Mouse (Mus musculus) kidney, postnatal 0 days (tissue): Measurements from ENCODE around the gene Pcnx. TPM values are rescaled to one million over a fixed set of nuclear protein-coding genes. Genes with fewer than 3 reads are reported as not detected.

Experiments used
- ATAC-seq: fragments of 200-750 bp; cut with Nextera tagmentation; replicated peaks from 2 replicates; pipeline ENCODE4 v1.8.0; 2017; ENCODE audit warnings: low read depth, moderate number of reproducible peaks, moderate TSS enrichment, moderate library complexity; ENCODE audit not compliant: low FRiP score
- DNase-seq: peaks from one replicate; pipeline ENCODE4 v3.0.0-alpha.2; 2016; ENCODE audit warnings: low spot score
- H3K27ac ChIP-seq: fragments of 300-500 bp; sonication (generic); 2 replicates; pipeline ENCODE4 v1.5.1; 2014; ENCODE audit warnings: mild to moderate bottlenecking
- H3K27me3 ChIP-seq: fragments of 300-500 bp; sonication (generic); 2 replicates; pipeline ENCODE4 v1.6.1; 2014; ENCODE audit warnings: low read length, mixed read lengths; ENCODE audit not compliant: insufficient read depth
- H3K36me3 ChIP-seq: fragments of 300-500 bp; sonication (generic); 2 replicates; pipeline ENCODE4 v1.6.1; 2014; ENCODE audit warnings: low read length, mixed read lengths; ENCODE audit not compliant: insufficient read depth
- H3K4me1 ChIP-seq: fragments of 300-500 bp; sonication (generic); replicated peaks from 2 replicates; pipeline ENCODE4 v1.6.1; 2014; ENCODE audit warnings: antibody characterized with exemption, low read length, mixed read lengths; ENCODE audit not compliant: insufficient read depth
- H3K4me2 ChIP-seq: fragments of 300-500 bp; sonication (generic); 2 replicates; pipeline ENCODE4 v1.6.1; 2014; ENCODE audit warnings: mild to moderate bottlenecking, low read length, moderate library complexity, mixed read lengths
- H3K4me3 ChIP-seq: fragments of 300-500 bp; sonication (generic); replicated peaks from 2 replicates; pipeline ENCODE4 v1.5.1; 2014; ENCODE audit warnings: low read depth, low read length
- H3K9ac ChIP-seq: fragments of 300-500 bp; sonication (generic); 2 replicates; pipeline ENCODE4 v1.6.1; 2014; ENCODE audit warnings: low read depth, low read length
- H3K9me3 ChIP-seq: fragments of 300-500 bp; sonication (generic); replicated peaks from 2 replicates; pipeline ENCODE4 v1.6.1; 2016; ENCODE audit warnings: low read length, inconsistent platforms, mixed read lengths
- CTCF ChIP-seq: IDR thresholded peaks from 2 replicates; pipeline ENCODE4 v1.5.1; 2016; ENCODE audit warnings: antibody characterized with exemption, low read depth, mild to moderate bottlenecking, moderate library complexity
- WGBS: fragments of 180-500 bp; shearing (Covaris S2); extraction: QIAGEN DNeasy Blood & Tissue Kit; methylation state at CpG from one replicate; pipeline ENCODE4 v1.1.7; 2014; 5-methylcytosine and 5-hydroxymethylcytosine counted together
- polyA plus RNA-seq: library from polyadenylated mRNA; unstranded; fragments of >200 nt; fragmentation: Nextera tagmentation; extraction: Ambion mirVana; gene quantifications from 2 replicates; pipeline ENCODE4 v1.2.1, GENCODE M21; 2015

The Pcnx gene
- polyA plus RNA-seq, 1 experiment from 2014 or later, result 9.2 TPM

DNA sequence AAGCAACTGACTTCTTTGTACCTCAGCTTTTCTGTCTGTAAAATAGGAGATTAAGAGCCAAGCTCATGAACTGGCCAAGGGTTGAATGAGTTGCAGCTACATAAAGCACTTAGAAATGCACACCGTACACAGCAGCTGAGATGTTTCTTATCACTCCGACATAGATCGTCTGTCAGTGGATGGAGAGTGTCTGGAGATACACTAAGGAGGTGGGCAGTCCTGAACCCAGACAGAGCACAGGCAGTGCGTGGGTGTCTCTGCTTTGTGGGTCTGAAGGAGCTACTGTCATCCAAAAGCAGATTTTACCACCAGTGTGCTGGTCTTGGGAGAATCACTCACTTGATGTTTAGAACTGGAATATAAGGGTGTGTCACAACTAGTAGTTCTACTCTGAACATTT lies 26.2 kb downstream of the Pcnx start:
- no peaks in the 10 kb centered on the region for H3K9me3 ChIP-seq
- WGBS, result 47% methylated on average over 4 of the region's 4 CpGs
- no peak overlapping the region for H3K4me2 ChIP-seq
- H3K36me3 ChIP-seq, result no peaks in the 10 kb centered on the region
- H3K9ac ChIP-seq, result no peak overlapping the region
- no peak for TF ChIP-seq CTCF
- no peak for DNase-seq
- ATAC-seq, result no peak
- H3K27ac ChIP-seq, result no peak overlapping the region
- no peak overlapping the region for H3K4me3 ChIP-seq
- H3K4me1 ChIP-seq, result no peaks in the 10 kb centered on the region
- no peaks in the 10 kb centered on the region for H3K27me3 ChIP-seq

DNA sequence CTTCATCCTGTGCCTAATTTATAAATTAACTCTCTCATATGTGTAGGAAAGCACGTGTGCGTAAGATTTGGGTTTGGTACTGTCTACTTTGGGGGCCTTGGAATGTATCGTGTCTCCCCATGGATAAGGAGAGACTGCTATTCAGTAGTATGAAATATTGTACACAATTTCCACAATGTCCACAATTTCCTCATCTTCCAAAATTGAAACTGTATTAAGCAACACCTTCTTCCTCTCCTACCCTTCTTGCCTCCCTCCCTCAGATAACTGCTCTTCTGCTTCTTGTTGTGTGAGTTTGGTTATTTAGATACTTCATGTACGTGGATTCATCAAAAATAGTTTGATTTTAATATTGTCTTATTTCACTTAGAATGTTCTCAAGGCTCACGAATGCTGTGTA lies 29.1 kb downstream of the Pcnx start:
- no peak for TF ChIP-seq CTCF
- no peaks in the 10 kb centered on the region for H3K27me3 ChIP-seq
- no peak overlapping the region for H3K4me3 ChIP-seq
- H3K4me1 ChIP-seq, result no peaks in the 10 kb centered on the region
- 92% methylated on average over 5 of the region's 5 CpGs for WGBS
- DNase-seq (no peak), ATAC-seq (no peak)
- H3K4me2 ChIP-seq, result no peak overlapping the region
- no peak overlapping the region for H3K27ac ChIP-seq
- H3K9ac ChIP-seq, result no peak overlapping the region
- no peaks in the 10 kb centered on the region for H3K36me3 ChIP-seq
- no peaks in the 10 kb centered on the region for H3K9me3 ChIP-seq

DNA sequence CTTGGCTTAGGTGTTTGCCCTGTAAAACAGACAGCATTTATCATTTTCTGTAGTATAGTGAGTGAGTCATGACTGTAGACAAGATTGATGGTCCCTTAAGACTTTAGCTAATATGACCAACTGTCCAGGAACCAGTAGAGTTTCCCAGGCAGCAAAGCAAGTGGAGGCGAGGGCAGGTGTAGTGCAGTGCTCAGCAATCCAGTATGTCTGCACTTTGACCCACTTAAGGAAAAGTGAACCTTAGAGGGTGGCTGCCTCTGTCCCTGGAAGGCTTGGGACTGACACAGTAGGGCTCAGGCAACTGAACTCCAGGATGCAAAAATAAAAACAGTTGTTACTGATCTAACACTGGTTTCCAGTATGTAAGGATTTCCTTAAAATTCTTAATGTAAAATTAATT lies 32.1 kb downstream of the Pcnx start:
- no peaks in the 10 kb centered on the region for H3K27me3 ChIP-seq
- TF ChIP-seq CTCF, result no peak
- no peak overlapping the region for H3K9ac ChIP-seq
- H3K9me3 ChIP-seq, result no peaks in the 10 kb centered on the region
- WGBS, result 77% methylated on average over 1 of the region's 1 CpGs
- H3K4me1 ChIP-seq, result no peaks in the 10 kb centered on the region
- no peak overlapping the region for H3K27ac ChIP-seq
- H3K4me3 ChIP-seq, result no peak overlapping the region
- ATAC-seq (no peak), DNase-seq (no peak)
- H3K4me2 ChIP-seq, result no peak overlapping the region
- H3K36me3 ChIP-seq, result no peaks in the 10 kb centered on the region

DNA sequence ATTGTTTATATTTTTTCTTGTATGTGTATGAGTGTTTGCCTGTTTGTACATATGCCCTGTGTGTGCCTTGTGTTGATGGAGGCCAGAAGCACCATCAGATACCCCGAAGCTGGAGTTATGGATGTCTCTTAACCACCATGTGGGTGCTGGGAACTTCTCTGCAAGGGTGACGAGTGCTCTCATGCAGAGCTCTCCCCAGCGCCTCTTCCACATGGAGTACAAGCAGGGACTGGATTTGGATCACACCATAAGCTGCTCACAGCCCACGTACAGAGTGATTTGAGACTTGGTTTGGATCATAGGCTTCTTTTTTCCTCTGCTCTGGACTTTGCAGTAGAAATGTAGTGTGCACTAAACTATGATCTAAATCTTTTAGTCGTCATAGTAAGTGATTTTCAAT lies 34.5 kb downstream of the Pcnx start:
- DNase-seq, result no peak
- no peak overlapping the region for H3K4me3 ChIP-seq
- H3K9ac ChIP-seq, result no peak overlapping the region
- ATAC-seq, result no peak
- 92% methylated on average over 5 of the region's 5 CpGs for WGBS
- no peak overlapping the region for H3K4me2 ChIP-seq
- no peaks in the 10 kb centered on the region for H3K4me1 ChIP-seq
- H3K9me3 ChIP-seq, result no peaks in the 10 kb centered on the region
- TF ChIP-seq CTCF, result no peak
- H3K27ac ChIP-seq, result no peak overlapping the region
- H3K27me3 ChIP-seq, result no peaks in the 10 kb centered on the region
- H3K36me3 ChIP-seq, result peaks cover 4% of the 10 kb centered on the region; the same call in 1 of the 2 replicates

DNA sequence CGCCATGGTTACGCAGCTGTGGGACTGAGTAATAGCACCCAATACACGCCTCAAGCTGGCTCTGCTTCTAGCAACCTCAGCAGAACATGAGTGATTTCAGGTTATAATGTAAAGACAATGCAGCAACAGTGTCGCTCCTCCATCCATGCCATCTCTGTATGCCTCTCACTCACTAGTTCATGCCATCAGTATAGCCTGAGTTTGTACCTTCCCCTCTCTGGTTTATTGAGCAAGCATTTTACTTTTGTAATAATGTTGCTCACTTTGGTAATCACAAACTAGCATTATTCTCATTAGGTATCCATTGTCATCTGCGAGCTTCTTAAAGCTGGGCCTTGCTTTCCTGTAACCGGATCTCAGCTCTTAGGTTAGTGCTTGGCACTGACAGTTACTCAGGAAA lies 36.2 kb downstream of the Pcnx start:
- no peak for DNase-seq
- H3K36me3 ChIP-seq, result peaks cover 4% of the 10 kb centered on the region; the same call in 1 of the 2 replicates
- no peak overlapping the region for H3K27ac ChIP-seq
- 90% methylated on average over 6 of the region's 6 CpGs for WGBS
- no peak overlapping the region for H3K9ac ChIP-seq
- no peak overlapping the region for H3K4me3 ChIP-seq
- no peaks in the 10 kb centered on the region for H3K4me1 ChIP-seq
- H3K27me3 ChIP-seq, result no peaks in the 10 kb centered on the region
- ATAC-seq, result no peak
- H3K4me2 ChIP-seq, result no peak overlapping the region
- no peak for TF ChIP-seq CTCF
- no peaks in the 10 kb centered on the region for H3K9me3 ChIP-seq

DNA sequence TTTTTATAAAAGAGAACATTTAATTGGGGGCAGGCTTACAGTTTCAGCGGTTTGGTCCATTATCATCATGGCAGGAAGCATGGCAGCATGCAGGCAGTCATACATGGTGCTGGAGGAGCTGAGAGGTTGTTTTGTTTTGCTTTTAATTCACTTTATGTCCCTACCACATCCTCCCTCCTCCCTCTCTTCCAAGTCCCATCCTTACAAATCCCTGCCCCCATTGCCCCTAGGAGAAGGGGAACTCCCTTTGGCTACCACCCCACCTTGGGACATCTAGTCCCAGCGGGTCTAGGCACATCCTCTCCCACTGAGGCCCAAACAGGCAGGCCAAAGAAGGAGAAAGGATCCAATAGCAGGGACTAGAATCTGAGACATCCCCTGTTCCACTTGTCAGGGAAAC lies 44.6 kb downstream of the Pcnx start:
- Histone ChIP-seq H3K4me2 (no peak overlapping the region), H3K27ac (no peak overlapping the region), H3K9ac (no peak overlapping the region), H3K4me1 (no peaks in the 10 kb centered on the region), H3K36me3 (0 out of 2 replicates have a peak, but pooled peaks cover 3% of the 10 kb centered on the region), H3K4me3 (no peak overlapping the region), H3K27me3 (no peaks in the 10 kb centered on the region), H3K9me3 (no peaks in the 10 kb centered on the region)
- DNase-seq, result no peak
- ATAC-seq, result no peak
- TF ChIP-seq CTCF, result no peak
- 93% methylated on average over 2 of the region's 2 CpGs for WGBS

DNA sequence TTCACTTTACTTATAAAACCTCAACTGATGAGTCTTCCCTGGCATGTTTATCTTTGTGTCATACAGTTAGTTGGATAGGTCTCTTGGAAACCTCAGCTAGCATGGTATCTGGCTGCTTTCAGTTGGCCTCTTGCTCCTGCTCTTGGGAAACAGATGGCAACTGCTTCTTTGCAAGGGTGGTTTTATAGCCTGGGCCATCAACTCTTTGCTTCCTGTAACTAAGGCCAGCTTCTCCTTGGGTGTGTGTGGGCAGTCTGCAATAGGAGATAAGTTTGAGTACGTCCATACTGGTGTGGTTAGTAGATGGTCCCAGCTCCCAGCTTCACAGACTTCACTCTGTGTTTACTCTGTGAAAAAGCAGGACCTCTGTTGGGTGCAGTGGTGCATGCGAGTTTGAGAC lies 46.0 kb downstream of the Pcnx start:
- TF ChIP-seq CTCF, result no peak
- ATAC-seq (no peak), DNase-seq (no peak)
- no peaks in the 10 kb centered on the region for H3K9me3 ChIP-seq
- H3K4me3 ChIP-seq, result no peak overlapping the region
- 0 out of 2 replicates have a peak, but pooled peaks cover 3% of the 10 kb centered on the region for H3K36me3 ChIP-seq
- no peak overlapping the region for H3K4me2 ChIP-seq
- H3K9ac ChIP-seq, result no peak overlapping the region
- H3K27me3 ChIP-seq, result no peaks in the 10 kb centered on the region
- H3K27ac ChIP-seq, result no peak overlapping the region
- 81% methylated on average over 2 of the region's 2 CpGs for WGBS
- no peaks in the 10 kb centered on the region for H3K4me1 ChIP-seq
